Mouse (Mus musculus) spleen, postnatal 4 days (tissue): ENCODE results near the gene A830005F24Rik.

Experiments used
- DNase-seq, 2 experiments: peaks; one replicate each; pipeline ENCODE4 v3.0.0; 2022; ENCODE audit warnings: low spot score in 2 of 2

Gene A830005F24Rik

DNA sequence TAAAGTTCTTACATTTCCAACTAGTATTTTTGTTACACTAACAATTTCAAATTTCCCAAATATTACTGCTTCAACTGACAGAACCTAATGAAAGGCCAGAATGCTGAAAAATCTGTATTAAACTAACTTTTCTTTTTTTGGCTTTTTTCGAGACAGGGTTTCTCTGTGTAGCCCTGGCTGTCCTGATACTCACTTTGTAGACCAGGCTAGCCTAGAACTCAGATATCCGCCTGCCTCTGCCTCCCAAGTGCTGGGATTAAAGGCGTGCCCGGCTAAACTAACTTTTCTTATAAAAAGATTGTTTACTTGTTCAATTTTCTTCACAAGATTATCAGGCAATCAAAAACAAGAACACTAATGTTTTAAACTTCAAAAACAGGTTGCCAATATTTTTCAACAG lies 31.5 kb downstream of the A830005F24Rik start:
- DNase-seq: no peak

DNA sequence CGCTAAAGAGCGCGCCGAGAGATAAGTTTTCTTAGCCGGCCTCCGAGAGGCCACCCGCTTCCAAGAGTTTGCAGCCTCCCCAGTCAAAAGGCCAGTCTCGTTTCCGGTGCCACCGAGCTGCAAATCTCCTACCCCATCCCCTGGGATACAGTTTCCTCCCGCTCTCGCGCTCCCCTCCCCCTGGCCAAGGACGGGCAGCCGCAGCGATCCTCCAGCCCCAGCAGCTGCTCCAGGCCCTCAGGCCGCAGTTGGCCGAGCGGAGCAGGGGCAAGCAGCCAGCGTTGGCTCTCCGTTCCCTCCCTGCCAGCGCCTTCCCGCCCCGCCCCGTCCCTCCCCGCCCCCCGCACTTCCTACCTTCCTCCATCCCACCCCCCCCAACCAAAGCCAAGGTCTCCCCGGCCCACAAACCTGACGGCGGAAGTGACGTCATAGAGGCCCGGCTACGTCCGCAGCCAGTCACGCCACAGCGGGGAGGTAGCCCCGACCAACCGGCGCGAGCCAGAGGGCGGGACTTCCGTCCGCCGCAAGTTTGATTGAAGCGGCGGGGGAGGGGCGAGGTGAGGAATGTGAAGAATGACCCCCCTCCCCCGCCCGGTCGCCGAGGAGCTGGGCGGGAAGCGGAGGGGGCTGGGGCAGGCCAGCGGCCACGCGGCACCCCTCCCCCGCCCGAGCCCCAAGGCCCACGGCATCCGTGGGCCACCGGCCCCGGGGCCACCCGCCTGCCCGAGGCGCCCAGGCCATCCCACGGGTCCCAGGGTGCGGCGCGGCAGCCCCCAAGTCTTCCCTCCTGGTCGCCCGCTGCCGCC lies 32.3 kb downstream of the A830005F24Rik start:
- peak; percentile 96 to 97 for DNase-seq

GRCm38 (mm10) chr13:48546330-48546917 lies 33.1 kb downstream of the A830005F24Rik start:
- DNase-seq: peak; percentile 99

DNA sequence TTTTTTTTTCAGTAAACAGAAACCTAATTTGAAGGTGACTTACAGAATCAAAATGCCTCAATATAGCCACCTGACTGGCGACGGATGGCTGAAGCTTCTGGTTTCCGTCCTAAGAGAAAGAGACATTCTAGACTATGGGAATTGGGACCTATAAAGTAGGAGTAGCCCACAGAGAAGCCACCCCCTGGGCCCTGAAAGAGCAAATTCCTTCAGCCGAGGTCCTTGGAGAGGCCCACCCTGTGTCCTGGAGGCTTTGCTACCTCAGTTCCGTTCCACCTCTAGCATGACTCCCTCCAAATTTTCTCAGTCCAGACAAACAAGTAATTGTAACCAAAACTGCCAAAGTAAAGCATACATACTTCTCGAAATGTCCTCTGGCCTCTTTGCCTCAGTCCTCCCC lies 34.3 kb downstream of the A830005F24Rik start:
- DNase-seq: no peak

- DNase-seq: no peak
These were observed 34.9 kb downstream of the A830005F24Rik start for GRCm38 (mm10) chr13:48548296-48548695.

DNA sequence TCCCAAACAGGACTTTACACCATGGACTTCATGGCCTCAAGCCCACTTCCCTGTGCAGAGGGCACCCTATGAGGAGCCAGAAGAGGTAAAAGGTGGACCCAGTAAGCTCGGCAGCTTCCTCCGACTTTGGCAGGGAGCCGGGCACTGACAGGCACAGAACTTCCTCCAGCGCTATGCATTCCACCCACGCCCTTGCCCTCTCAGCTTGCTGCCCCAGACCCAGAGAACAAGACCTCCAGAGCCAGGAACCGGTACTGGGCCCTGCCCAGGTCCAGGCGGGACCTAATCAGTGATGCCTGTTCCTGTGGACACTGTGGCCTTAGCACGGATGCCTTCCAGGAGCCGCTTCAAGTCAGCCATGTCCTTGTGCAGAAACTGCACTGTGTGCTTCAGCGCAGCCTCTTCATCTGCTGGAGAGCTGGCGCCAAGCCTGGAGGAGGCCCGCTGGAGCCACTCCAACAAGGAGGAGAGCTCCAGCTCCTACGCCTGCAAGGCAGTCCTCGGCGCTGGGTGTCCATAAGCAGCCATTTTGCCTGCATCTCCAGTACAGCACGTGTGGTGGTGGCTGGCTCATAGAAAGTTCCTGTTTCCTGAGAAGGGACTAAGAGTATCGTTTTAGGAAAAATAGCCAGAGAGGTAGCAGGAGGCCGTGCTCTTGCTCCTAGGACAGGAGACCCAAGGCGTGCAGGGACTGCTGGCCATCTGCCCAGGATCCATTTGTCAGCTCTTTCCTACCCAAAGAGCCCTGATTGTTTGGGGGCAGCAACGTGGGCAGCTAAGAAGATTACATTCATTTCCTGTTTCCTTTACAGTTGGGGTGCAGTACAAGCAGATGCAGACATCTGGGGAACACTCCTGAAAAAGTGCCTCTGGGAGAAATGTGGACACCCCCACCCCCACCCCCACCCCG lies 39.1 kb downstream of the A830005F24Rik start:
- DNase-seq: no peak

- no peak for DNase-seq
These were observed 40.1 kb downstream of the A830005F24Rik start for GRCm38 (mm10) chr13:48553511-48553910.

DNA sequence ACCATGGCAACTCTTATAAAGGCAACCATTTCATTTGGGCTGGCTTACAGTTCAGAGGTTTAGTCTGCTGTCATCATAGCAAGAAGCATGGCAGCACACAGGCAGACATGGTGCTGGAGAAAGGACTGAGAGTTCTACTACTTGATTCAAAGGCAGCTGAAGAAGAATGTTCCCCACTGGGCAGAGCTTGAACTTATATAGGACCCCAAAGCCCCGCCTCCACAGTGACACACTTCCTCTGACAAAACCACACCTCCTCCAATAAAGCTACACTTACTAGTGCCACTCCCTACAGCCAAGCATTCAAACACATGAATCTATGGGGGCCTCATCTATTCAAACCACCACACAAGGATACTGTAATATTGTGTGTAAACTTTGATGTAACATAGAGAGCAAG lies 41.2 kb downstream of the A830005F24Rik start:
- DNase-seq: peak in 1 of 2 experiments; percentile 32

DNA sequence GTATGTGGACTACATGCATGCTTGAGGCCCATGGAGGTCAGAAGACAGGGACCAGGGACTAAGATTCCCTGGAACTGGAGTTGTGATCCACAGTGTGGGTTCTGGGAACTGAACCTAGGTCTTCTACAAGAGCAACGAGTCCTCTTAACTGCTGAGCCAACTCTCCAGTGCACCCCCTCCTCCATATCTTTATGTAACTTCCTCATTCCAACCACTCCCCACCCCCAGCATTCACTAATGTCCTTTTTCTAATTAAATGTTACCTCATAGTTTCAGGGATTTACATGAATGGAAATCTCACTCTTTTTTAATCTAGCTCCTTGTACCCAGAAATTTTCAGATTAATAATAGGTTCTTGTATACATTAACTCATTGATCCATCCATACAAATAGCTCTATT lies 42.6 kb downstream of the A830005F24Rik start:
- DNase-seq: peak in 1 of 2 experiments; percentile 28

GRCm38 (mm10) chr13:48561481-48561880 lies 48.1 kb downstream of the A830005F24Rik start:
- peak in 1 of 2 experiments; percentile 9 for DNase-seq

- DNase-seq: no peak
These were observed 49.0 kb downstream of the A830005F24Rik start for GRCm38 (mm10) chr13:48562336-48562735.
